Mouse (Mus musculus) layer of hippocampus, adult 2 months (tissue): ENCODE results near the gene Plau. TPM values are rescaled to one million over a fixed set of nuclear protein-coding genes. Genes with fewer than 3 reads are reported as not detected.

Experiments
- DNase-seq, 2 experiments: peaks; one replicate each; pipeline ENCODE4 v3.0.0; 2022; ENCODE audit warnings: low spot score in 2 of 2
- H3K27ac ChIP-seq: fragments of 200-600 bp; 2 replicates; pipeline ENCODE4 v1.8.1; 2022
- H3K4me3 ChIP-seq: fragments of 200-600 bp; 2 replicates; pipeline ENCODE4 v1.8.1; 2022; ENCODE audit warnings: mild to moderate bottlenecking
- CTCF ChIP-seq: fragments of 200-600 bp; conservative IDR thresholded peaks from 2 replicates; pipeline ENCODE4 v1.8.1; 2022; ENCODE audit warnings: antibody characterized with exemption, mild to moderate bottlenecking, moderate library complexity
- total RNA-seq, 2 experiments: library from RNA; stranded (reverse); gene quantifications; 2 replicates each; pipeline ENCODE4 v1.2.3; 2021

Gene Plau
- total RNA-seq, 2 experiments from 2014 or later = 3.2 to 4.2 TPM

GRCm38 (mm10) chr14:20841526-20841925 is 5.1 kb downstream of the Plau start:
- Histone ChIP-seq H3K27ac (no peak overlapping the region), H3K4me3 (no peak overlapping the region)
- TF ChIP-seq CTCF = no peak
- DNase-seq = no peak

GRCm38 (mm10) chr14:20842629-20843028 is 6.2 kb downstream of the Plau start:
- no peak overlapping the region for H3K4me3 ChIP-seq
- no peak for TF ChIP-seq CTCF
- H3K27ac ChIP-seq = no peak overlapping the region
- DNase-seq = no peak

GRCm38 (mm10) chr14:20844126-20844525 is 7.7 kb downstream of the Plau start:
- TF ChIP-seq CTCF = no peak
- no peak for DNase-seq
- H3K27ac ChIP-seq = no peak overlapping the region
- H3K4me3 ChIP-seq = no peak overlapping the region

- TF ChIP-seq CTCF = no peak
- Histone ChIP-seq H3K27ac (peak overlapping the region; percentile 40; the same call in 1 of the 2 replicates), H3K4me3 (no peak overlapping the region)
- DNase-seq = no peak
Observed at GRCm38 (mm10) chr14:20844671-20845576, 8.5 kb downstream of the Plau start.

GRCm38 (mm10) chr14:20845577-20846088 is 9.2 kb downstream of the Plau start:
- peak overlapping the region; percentile 40; the same call in 1 of the 2 replicates for H3K27ac ChIP-seq
- no peak overlapping the region for H3K4me3 ChIP-seq
- TF ChIP-seq CTCF = no peak
- no peak for DNase-seq

GRCm38 (mm10) chr14:20846214-20846613 is 9.8 kb downstream of the Plau start:
- DNase-seq = no peak
- Histone ChIP-seq H3K27ac (peak overlapping the region; percentile 36; the same call in 1 of the 2 replicates), H3K4me3 (no peak overlapping the region)
- TF ChIP-seq CTCF = no peak

- H3K4me3 ChIP-seq = no peak overlapping the region
- H3K27ac ChIP-seq = no peak overlapping the region
- DNase-seq = no peak
- no peak for TF ChIP-seq CTCF
Observed at GRCm38 (mm10) chr14:20847637-20848129, 11.2 kb downstream of the Plau start.

- no peak for TF ChIP-seq CTCF
- Histone ChIP-seq H3K27ac (no peak overlapping the region), H3K4me3 (no peak overlapping the region)
- DNase-seq = no peak
Observed at GRCm38 (mm10) chr14:20849753-20850152, 13.3 kb downstream of the Plau start.

- TF ChIP-seq CTCF = no peak
- no peak for DNase-seq
- no peak overlapping the region for H3K4me3 ChIP-seq
- H3K27ac ChIP-seq = no peak overlapping the region
Observed at GRCm38 (mm10) chr14:20850498-20850897, 14.0 kb downstream of the Plau start.

GRCm38 (mm10) chr14:20851776-20852175 is 15.3 kb downstream of the Plau start:
- no peak overlapping the region for H3K4me3 ChIP-seq
- DNase-seq = no peak
- H3K27ac ChIP-seq = no peak overlapping the region
- TF ChIP-seq CTCF = no peak

- Histone ChIP-seq H3K27ac (no peak overlapping the region), H3K4me3 (no peak overlapping the region)
- TF ChIP-seq CTCF = no peak
- no peak for DNase-seq
Observed at GRCm38 (mm10) chr14:20861152-20861551, 24.7 kb downstream of the Plau start.

GRCm38 (mm10) chr14:20861559-20861958 is 25.1 kb downstream of the Plau start:
- no peak for DNase-seq
- Histone ChIP-seq H3K4me3 (no peak overlapping the region), H3K27ac (no peak overlapping the region)
- no peak for TF ChIP-seq CTCF

GRCm38 (mm10) chr14:20863306-20864065 is 27.0 kb downstream of the Plau start:
- no peak for DNase-seq
- no peak for TF ChIP-seq CTCF
- Histone ChIP-seq H3K27ac (no peak overlapping the region), H3K4me3 (no peak overlapping the region)
